Mouse (Mus musculus): ENCODE data around the gene Mcat.

The Mcat gene

GRCm38 (mm10) chr15:83539905-83540304 is 23.7 kb downstream of the Mcat start:
- in situ Hi-C loops (cut with MboI, MseI), result no loop called here

GRCm38 (mm10) chr15:83538855-83539254 is 24.7 kb downstream of the Mcat start:
- in situ Hi-C loops (cut with MboI, MseI), result no loop called here

GRCm38 (mm10) chr15:83535890-83536231 is 27.7 kb downstream of the Mcat start:
- in situ Hi-C loops (cut with MboI, MseI), result no loop called here

GRCm38 (mm10) chr15:83534960-83535889 is 28.4 kb downstream of the Mcat start:
- in situ Hi-C loops (cut with MboI, MseI), result loop anchor here in 1 of 2 experiments (5.0 kb wide), 1 partner anchor 187 kb away; no protein-coding TSS in a partner anchor

DNA sequence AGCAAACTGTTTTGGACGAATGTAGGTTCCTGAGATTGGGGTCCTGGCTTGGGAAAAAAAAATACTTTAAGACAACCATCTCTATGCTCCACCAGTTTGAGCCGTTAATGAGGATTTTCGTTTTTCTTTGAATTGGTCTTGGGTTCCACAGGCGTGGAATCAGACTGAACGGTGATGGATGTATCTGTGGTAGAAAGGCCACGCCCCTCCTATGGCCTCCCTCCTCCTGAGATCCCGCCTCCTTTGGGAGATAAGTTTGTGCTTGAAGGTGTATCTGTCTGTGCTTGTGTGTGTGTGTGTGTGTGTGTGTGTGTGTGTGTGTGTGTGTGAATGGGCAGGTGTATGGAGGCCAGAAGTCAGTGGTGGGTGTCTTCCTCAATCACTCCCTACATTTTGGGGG is 31.0 kb downstream of the Mcat start:
- in situ Hi-C loops (cut with MboI, MseI), result loop anchor here in 1 of 2 experiments (5.0 kb wide), 1 partner anchor 190 kb away; no protein-coding TSS in a partner anchor

DNA sequence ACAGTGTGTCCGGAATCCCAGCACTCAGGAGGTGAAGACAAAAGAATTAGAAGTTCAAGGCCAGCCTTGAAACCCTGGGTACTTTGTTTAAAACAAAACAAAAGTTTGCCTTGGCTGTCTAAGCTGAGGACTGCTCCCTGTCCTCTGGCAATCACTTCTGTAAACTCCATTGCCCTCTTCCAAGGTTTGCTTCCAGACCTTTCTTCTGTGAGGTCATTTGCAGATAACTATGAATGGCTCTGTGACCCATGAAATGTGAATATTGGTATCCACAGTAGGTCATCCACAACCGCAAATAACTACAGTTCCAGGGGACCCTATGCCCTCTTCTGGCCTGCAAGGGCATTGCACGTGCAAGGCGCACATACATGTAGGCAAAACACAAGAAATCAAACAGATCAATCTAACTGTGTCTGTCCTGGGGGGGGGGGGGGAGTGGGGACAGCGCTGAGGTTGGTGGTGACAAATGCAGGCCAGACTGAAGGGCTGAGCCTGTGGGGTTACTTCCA is 31.6 kb downstream of the Mcat start:
- in situ Hi-C loops (cut with MboI, MseI), result loop anchor here in 1 of 2 experiments (5.0 kb wide), 1 partner anchor 190 kb away; no protein-coding TSS in a partner anchor

DNA sequence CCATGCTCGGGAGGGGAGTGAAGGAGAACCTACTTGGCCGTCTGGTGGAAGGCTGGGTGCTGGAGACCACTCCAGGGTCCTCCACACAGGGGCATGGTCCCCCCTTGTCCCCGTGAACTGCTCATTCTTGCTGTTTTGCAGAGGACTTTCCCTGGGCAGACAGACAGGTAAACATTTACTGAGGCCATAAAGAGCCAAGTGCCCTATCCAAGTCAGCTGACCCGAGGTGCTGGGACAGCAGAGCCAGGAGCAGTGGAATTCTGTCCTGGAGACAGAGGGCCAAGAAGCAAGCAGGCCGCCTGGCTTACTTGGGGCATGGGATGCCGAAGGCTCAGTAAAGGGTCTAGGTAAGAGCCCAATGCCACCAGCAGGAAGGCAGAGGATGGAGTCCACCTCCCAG is 32.9 kb downstream of the Mcat start:
- in situ Hi-C loops (cut with MboI, MseI), result loop anchor here in 1 of 2 experiments (5.0 kb wide), 1 partner anchor 192 kb away; no protein-coding TSS in a partner anchor

DNA sequence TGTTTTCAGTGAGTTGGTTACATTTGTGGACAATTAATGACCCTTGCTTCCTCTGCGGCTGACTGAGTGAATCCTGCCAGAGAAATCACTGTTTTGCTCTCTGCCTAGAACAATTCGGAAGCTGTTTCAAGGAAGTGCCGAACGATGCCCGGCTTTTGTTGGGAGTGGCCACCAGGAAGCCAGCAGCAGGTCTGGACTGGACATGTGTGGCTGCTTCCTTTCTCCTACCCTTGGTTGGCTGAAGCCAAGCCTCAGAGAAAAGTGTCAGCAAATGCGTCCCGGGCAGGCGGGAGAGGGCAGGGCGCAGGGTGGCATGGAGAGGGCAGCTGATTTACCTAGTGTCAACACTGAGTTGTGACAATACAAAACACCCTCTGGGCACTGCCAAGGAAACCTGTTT is 33.4 kb downstream of the Mcat start:
- in situ Hi-C loops (cut with MboI, MseI), result loop anchor here in 1 of 2 experiments (5.0 kb wide), 1 partner anchor 192 kb away; no protein-coding TSS in a partner anchor

- in situ Hi-C loops (cut with MboI, MseI), result loop anchor here in 1 of 2 experiments (5.0 kb wide), 1 partner anchor 193 kb away; no protein-coding TSS in a partner anchor
Measured at GRCm38 (mm10) chr15:83529765-83530164, 33.8 kb downstream of the Mcat start.

DNA sequence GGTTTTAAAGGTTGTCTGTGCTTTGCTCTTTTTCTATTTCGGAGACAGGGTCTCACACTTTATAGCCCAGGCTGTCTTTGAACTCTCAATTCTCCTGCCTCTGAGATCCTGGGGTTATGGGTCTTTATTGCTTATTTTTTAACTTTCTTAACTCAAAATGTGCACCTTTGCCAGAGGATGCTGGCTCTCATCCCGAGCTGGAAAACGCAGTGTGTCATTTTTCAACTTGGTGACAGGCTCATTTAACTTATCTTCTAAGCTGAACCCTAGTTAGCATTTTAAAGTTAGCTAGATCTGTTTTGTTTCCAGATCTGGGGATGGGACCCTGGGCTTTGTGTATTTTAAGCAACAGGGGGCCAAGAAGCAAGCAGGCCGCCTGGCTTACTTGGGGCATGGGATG is 34.7 kb downstream of the Mcat start:
- in situ Hi-C loops (cut with MboI, MseI), result no loop called here

DNA sequence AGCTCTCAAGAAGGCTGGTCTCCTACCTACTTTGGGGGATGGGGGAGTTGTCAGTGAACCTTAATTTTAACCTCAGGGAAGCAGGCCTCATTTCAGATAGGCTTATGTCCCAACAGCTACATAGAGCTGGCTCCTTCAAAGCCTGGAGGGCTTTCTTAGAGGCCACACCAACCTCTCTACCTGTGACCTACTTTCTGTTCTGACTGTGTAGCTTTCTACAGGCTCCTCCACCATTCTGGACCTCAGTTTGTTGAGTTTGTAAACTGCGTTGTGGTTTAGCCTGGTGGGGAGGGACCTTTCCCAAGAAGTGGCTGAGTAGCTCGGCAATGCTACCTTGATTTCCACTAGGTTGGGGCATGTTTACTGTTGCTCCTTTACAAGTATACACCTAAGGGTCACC is 35.8 kb downstream of the Mcat start:
- in situ Hi-C loops (cut with MboI, MseI), result no loop called here

- in situ Hi-C loops (cut with MboI, MseI), result no loop called here
Measured at GRCm38 (mm10) chr15:83527092-83527437, 36.5 kb downstream of the Mcat start.

DNA sequence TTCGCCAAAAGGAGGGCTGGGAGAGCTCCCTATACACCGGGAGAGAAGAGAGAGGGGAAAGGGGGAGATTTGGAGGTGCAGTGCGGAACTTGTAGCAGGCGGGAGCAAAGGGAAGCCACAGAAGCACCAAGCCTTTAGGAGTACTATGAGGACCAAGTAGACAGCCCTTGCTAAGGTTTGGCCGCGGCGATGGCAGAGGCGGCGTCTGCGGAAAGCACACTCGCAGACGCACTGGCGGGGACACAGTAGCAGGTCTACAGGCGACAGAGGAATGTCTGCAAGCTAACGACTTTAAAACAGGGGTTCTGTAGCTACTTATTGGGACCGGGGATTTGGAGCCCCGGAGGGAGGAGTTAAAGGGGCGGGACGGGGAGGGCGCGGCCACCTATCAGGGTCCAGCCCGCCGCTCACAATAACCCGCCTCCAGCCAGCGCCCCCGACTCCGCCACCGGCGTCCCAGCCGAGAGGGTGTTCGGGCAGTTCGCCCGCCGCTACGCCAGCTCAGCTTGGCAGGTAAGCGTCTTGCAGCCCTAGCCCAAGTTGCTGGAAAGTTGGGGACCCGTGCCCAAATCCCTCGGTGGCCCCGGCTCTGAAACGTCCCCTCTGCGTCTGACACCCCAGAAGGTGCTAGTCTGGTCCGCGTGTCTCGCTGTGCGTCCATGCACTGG is 37.0 kb downstream of the Mcat start, which contains the start of gene Bik:
TSS of gene Bik (plus strand) at position 439 of the 668 bp plus-strand sequence.
- in situ Hi-C loops (cut with MboI, MseI), result no loop called here

GRCm38 (mm10) chr15:83524333-83524729 is 39.3 kb downstream of the Mcat start:
- in situ Hi-C loops (cut with MboI, MseI), result no loop called here

- in situ Hi-C loops (cut with MboI, MseI), result no loop called here
Measured at GRCm38 (mm10) chr15:83523638-83524332, 39.8 kb downstream of the Mcat start.

DNA sequence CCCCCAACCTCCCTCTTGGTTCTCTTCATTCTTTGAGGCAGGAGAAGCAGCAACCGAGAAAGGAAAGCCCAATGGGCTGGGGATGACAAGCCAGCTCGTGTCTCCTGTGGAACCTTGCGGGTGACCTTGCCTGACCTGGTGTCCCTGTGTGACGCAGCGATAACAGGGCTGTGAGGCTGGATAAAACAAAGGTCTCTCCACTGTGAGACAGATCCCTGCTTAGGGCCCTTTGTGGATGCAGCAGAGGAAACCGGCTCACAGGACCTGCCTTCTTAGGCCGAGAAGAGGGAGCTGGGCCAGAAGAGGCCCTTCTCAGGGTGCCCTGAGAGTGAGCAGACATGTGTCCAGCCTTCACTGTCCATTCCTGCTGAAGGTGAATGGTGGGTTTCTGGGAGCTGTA is 40.4 kb downstream of the Mcat start:
- in situ Hi-C loops (cut with MboI, MseI), result no loop called here

GRCm38 (mm10) chr15:83520861-83521382 is 42.7 kb downstream of the Mcat start:
- in situ Hi-C loops (cut with MboI, MseI), result no loop called here

- in situ Hi-C loops (cut with MboI, MseI), result loop anchor here (10.0 kb wide), 2 partner anchors 364 to 1244 kb away; partner anchors contain the start of gene Sept3 (in 1 of the 2)
Measured at GRCm38 (mm10) chr15:83518215-83519048, 45.2 kb downstream of the Mcat start.

DNA sequence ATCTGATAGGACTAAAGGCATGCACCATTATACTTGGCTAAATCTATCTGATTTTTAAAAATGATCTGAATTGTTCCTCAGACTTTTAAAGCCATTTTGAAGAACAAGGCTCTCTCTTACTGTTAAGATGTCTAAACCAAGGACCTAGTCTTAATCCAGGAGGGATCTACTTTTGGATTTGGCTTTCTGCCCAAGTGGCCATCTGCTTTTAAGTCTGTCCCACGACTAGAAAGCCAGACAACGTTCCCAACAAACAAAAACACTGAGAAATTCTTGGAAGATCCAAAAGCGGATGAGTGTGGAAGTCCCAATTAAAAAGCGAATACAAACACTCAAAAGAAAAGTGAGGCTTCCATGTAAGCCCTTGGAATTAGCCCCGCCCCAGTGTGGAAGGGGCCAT is 48.6 kb downstream of the Mcat start:
- in situ Hi-C loops (cut with MboI, MseI), result loop anchor here (10.0 kb wide), 2 partner anchors 360 to 1240 kb away; partner anchors contain the start of gene Sept3 (in 1 of the 2)

All from T-helper 17 cell (primary cell).